ENCODE assay signal across 26 mouse cellular contexts in the genomic region with DNA sequence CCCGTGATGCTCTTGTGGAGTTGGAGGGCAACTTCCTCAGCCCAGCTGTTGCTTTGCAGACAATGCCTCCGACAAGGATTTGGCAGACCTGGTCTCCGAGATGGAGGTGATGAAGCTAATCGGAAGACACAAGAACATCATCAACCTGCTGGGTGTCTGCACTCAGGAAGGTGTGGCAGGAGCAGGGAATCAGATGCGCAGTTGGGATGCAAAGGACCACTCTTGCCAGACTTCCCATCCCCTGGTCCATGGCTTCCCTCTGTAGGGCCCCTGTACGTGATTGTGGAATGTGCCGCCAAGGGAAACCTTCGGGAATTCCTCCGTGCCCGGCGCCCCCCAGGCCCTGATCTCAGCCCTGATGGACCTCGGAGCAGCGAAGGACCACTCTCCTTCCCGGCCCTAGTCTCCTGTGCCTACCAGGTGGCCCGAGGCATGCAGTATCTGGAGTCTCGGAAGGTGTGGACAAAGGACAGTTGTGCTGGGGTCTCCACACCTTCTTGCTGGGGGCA. TPM values are rescaled to one million over a fixed set of nuclear protein-coding genes. Genes with fewer than 3 reads are reported as not detected.
"Had no signal": no experiment of that assay in that cellular context is flagged by ENCODE, and none has a peak within 500 bp of the region (broad histone marks: within the 10 kb centered on the region; RNA-seq: fewer than 3 reads in every experiment).

No protein-coding gene starts in this region.

- H3K9me3 ChIP-seq: neural tube, embryonic 12.5 days; neural tube, embryonic 13.5 days; neural tube, embryonic 15.5 days; stomach, embryonic 15.5 days had no signal

- H3K4me3 ChIP-seq: neural tube, embryonic 12.5 days; neural tube, embryonic 13.5 days; neural tube, embryonic 15.5 days; stomach, embryonic 15.5 days had no signal

- H3K9ac ChIP-seq: neural tube, embryonic 12.5 days; neural tube, embryonic 13.5 days; neural tube, embryonic 15.5 days; stomach, embryonic 15.5 days had no signal

- H3K27ac ChIP-seq: neural tube, embryonic 12.5 days; neural tube, embryonic 13.5 days; neural tube, embryonic 15.5 days; stomach, embryonic 15.5 days; stomach, postnatal 0 days had no signal

- H3K27me3 ChIP-seq: neural tube, embryonic 12.5 days; neural tube, embryonic 13.5 days; neural tube, embryonic 15.5 days; stomach, embryonic 15.5 days had no signal

- H3K36me3 ChIP-seq: neural tube, embryonic 12.5 days; neural tube, embryonic 13.5 days; neural tube, embryonic 15.5 days; stomach, embryonic 15.5 days had no signal

- H3K4me2 ChIP-seq: neural tube, embryonic 12.5 days; neural tube, embryonic 13.5 days; neural tube, embryonic 15.5 days; stomach, embryonic 15.5 days had no signal

- DNase-seq: retina, postnatal 1 day; right cerebral cortex, adult 18-20 months; right cerebral cortex, postnatal 14 days; right cerebral cortex, postnatal 25 days; right cerebral cortex, postnatal 4 days; spleen, adult 18-20 months; thymus, adult 18-20 months; thymus, adult 2 months; thymus, postnatal 14 days; thymus, postnatal 25 days; thymus, postnatal 36 days; thymus, postnatal 4 days had no signal

RNA-seq across cellular contexts. Expression of a gene that starts 13.4 kb away (rescaled TPM):
- total RNA-seq: neutrophil, adult 5-6 weeks had no signal
- polyA plus RNA-seq: thymus, postnatal 0 days had no signal

RNA-seq across cellular contexts. Expression of a gene that starts 32.5 kb away (rescaled TPM):
- total RNA-seq: neutrophil, adult 5-6 weeks had no signal
- polyA plus RNA-seq: neural tube, embryonic 12.5 days; neural tube, embryonic 13.5 days; neural tube, embryonic 14.5 days; neural tube, embryonic 15.5 days; small intestine, adult 2 months; spleen, adult 2 months; stomach, embryonic 14.5 days; stomach, embryonic 15.5 days; stomach, embryonic 16.5 days; stomach, postnatal 0 days; testis, adult 2 months; thymus, adult 2 months; thymus, postnatal 0 days; urinary bladder, adult 2 months had no signal
